ENCODE assay signal across 11 mouse cellular contexts in the genomic region with DNA sequence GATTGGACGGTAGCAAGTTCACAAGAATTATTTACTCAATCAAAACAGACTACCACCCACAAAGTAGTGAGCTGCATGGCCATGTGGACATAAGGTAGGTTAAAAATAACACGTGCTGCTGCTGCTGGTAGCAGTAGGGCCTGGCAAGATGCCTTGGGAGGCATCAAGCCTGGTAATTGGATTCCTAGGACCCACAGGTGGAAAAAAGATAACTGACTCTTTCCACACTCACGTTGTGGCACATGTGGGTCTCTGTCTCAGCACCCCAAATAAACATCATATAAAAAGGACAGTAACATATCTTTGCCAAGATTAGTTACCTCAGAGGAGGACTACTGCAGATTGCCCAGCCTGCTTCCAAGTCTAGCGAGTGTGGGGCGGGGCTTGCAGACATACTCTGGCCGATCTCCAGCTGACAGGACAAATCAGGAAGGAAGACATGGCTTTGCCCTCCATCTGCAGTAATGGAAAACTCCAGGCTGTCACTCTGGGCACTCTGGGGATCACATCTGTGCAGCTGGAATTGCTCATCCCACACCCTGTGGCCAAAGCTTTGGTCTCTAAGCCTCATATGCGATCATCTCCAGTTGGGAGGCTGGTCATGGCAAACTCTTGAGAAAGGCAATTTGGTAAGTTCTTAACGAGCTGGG.
DNase-seq lines count a peak whose midpoint lies in the region; ATAC-seq and TF ChIP-seq lines count a peak whose summit lies in the region.
"Had no signal": no experiment of that assay in that cellular context is flagged by ENCODE, and none has a peak within 500 bp of the region (broad histone marks: within the 10 kb centered on the region; RNA-seq: fewer than 3 reads in every experiment).

No protein-coding gene starts in this region.

- no peaks in the 10 kb centered on the region for H3K9me3 ChIP-seq in liver, embryonic 16.5 days (replicated peaks; ENCODE audit: control insufficient read depth, low read length)
- H3K9me3 ChIP-seq in liver, postnatal 0 days (ENCODE audit: low read length), result no peaks in the 10 kb centered on the region

- H3K27me3 ChIP-seq in liver, embryonic 16.5 days (ENCODE audit: control insufficient read depth, insufficient read depth, low read depth, low read length), result no peaks in the 10 kb centered on the region
- H3K27me3 ChIP-seq in liver, postnatal 0 days (ENCODE audit: insufficient read depth, low read length), result no peaks in the 10 kb centered on the region
- H3K27me3 ChIP-seq: megakaryocyte, embryonic 14.5 days had no signal

- H3K27ac ChIP-seq in liver, embryonic 16.5 days (ENCODE audit: low read length), result no peak overlapping the region
- H3K27ac ChIP-seq in liver, postnatal 0 days (ENCODE audit: low read depth), result no peak overlapping the region

- no peak for TF ChIP-seq EP300 in liver, postnatal 0 days (IDR thresholded peaks at IDR 0.05; ENCODE audit: low read depth)

- TF ChIP-seq CTCF in liver, postnatal 0 days (IDR thresholded peaks at IDR 0.05; ENCODE audit: low read depth), result no peak

- H3K4me2 ChIP-seq in liver, embryonic 16.5 days (ENCODE audit: low read depth, low read length), result no peak overlapping the region
- H3K4me2 ChIP-seq in liver, postnatal 0 days (ENCODE audit: low read depth, low read length), result no peak overlapping the region

- intact Hi-C loops in gastrocnemius, postnatal 14 days (cut with DNase I; ENCODE audit: low total_unique reads), result no loop called here
- intact Hi-C loops in left cerebral cortex, postnatal 14 days (cut with DNase I), result no loop called here

- H3K9ac ChIP-seq in liver, embryonic 16.5 days (ENCODE audit: low read depth, low read length), result no peak overlapping the region
- H3K9ac ChIP-seq in liver, postnatal 0 days (replicated peaks), result no peak overlapping the region

- no peaks in the 10 kb centered on the region for H3K36me3 ChIP-seq in liver, embryonic 16.5 days (ENCODE audit: control insufficient read depth, insufficient read depth)
- H3K36me3 ChIP-seq in liver, postnatal 0 days (replicated peaks; ENCODE audit: insufficient read depth, low read length), result no peaks in the 10 kb centered on the region

- ATAC-seq in liver, embryonic 16.5 days (ENCODE audit: low read depth), result peak; percentile 24; the same call in 1 of the 2 replicates
- ATAC-seq in liver, postnatal 0 days, result no peak
- ATAC-seq in megakaryocyte-erythroid progenitor cell, adult 5-6 weeks (replicated peaks; ENCODE audit: low FRiP score, low TSS enrichment, poor library complexity, severe bottlenecking), result no peak

- 57% methylated on average over 8 of the region's 8 CpGs for WGBS in liver, embryonic 16.5 days (ENCODE audit: insufficient replicate concordance)
- 70% methylated on average over 8 of the region's 8 CpGs for WGBS in liver, postnatal 0 days (ENCODE audit: insufficient replicate concordance)

- DNase-seq in liver, postnatal 0 days, result no peak
- DNase-seq in gastrocnemius, postnatal 14 days, result peak; percentile 69
- peak; percentile 41 to 70 for DNase-seq in left cerebral cortex, postnatal 14 days (ENCODE audit: low spot score in 2 of 2)
- peak; percentile 87 for DNase-seq in skeletal muscle tissue, adult 2 months (ENCODE audit: low read depth, low spot score)
- DNase-seq in urinary bladder, adult 2 months (ENCODE audit: low spot score), result no peak
- DNase-seq: layer of hippocampus, postnatal 36 days; thymus, postnatal 14 days had no signal

- no peak overlapping the region for H3K4me3 ChIP-seq in liver, embryonic 16.5 days (ENCODE audit: low read depth, low read length)
- H3K4me3 ChIP-seq in liver, postnatal 0 days (ENCODE audit: low read depth, low read length), result no peak overlapping the region
- H3K4me3 ChIP-seq: erythroblast, embryonic 14.5 days; megakaryocyte, embryonic 14.5 days had no signal

- H3K4me1 ChIP-seq in liver, embryonic 16.5 days (ENCODE audit: control insufficient read depth, low read depth, low read length), result no peaks in the 10 kb centered on the region; the same call in 1 of the 2 replicates
- 0 out of 2 replicates have a peak, but pooled peaks cover 5% of the 10 kb centered on the region for H3K4me1 ChIP-seq in liver, postnatal 0 days (ENCODE audit: insufficient read depth)
- H3K4me1 ChIP-seq: megakaryocyte, embryonic 14.5 days had no signal

Comparison
In these comparisons a context has a peak if more than half of its experiments do, and no peak if none do; other contexts are left out.
1. DNase-seq: peak in gastrocnemius, postnatal 14 days (single experiment), left cerebral cortex, postnatal 14 days (2 of 2) and skeletal muscle tissue, adult 2 months (single experiment); none in liver, postnatal 0 days (single experiment) and urinary bladder, adult 2 months (single experiment).